Mouse (Mus musculus) layer of hippocampus, adult 9-11 months (tissue): ENCODE measurements around the gene Apc2.
"Not testable (repeated sequence)": the region's sequence is repeated elsewhere in the genome, so short reads cannot be mapped to it uniquely, and the experiment has no call there.

ENCODE experiments used
- DNase-seq: peaks from one replicate; pipeline ENCODE4 v3.0.0; 2022

Apc2 gene

GRCm38 (mm10) chr10:80295618-80296425 is at the start of gene Apc2:
Gene Apc2, plus strand, starts transcription at chr10:80295977.
- DNase-seq = peak; percentile 73

- no peak for DNase-seq
Measured at GRCm38 (mm10) chr10:80247849-80248248, 47.9 kb upstream of the Apc2 start.

GRCm38 (mm10) chr10:80248437-80248836 is 47.3 kb upstream of the Apc2 start:
- not testable (repeated sequence) for DNase-seq

GRCm38 (mm10) chr10:80248971-80249640 is 46.7 kb upstream of the Apc2 start, which contains the start of gene Ndufs7:
Gene Ndufs7, plus strand, starts transcription at chr10:80249121.
- peak; percentile 94 for DNase-seq

- no peak for DNase-seq
Measured at GRCm38 (mm10) chr10:80250059-80250458, 45.7 kb upstream of the Apc2 start.

GRCm38 (mm10) chr10:80250573-80250972 is 45.2 kb upstream of the Apc2 start:
- DNase-seq = no peak

GRCm38 (mm10) chr10:80252011-80252410 is 43.8 kb upstream of the Apc2 start:
- no peak for DNase-seq

GRCm38 (mm10) chr10:80252493-80253274 is 43.1 kb upstream of the Apc2 start:
- DNase-seq = no peak

- DNase-seq = no peak
Measured at GRCm38 (mm10) chr10:80253551-80253950, 42.2 kb upstream of the Apc2 start.

GRCm38 (mm10) chr10:80254331-80255297 is 41.2 kb upstream of the Apc2 start:
- no peak for DNase-seq

GRCm38 (mm10) chr10:80255881-80256535 is 39.8 kb upstream of the Apc2 start:
- no peak for DNase-seq

- DNase-seq = no peak
Measured at GRCm38 (mm10) chr10:80257936-80258335, 37.8 kb upstream of the Apc2 start.

- no peak for DNase-seq
Measured at GRCm38 (mm10) chr10:80258752-80259462, 36.9 kb upstream of the Apc2 start.

- no peak for DNase-seq
Measured at GRCm38 (mm10) chr10:80259463-80259805, 36.3 kb upstream of the Apc2 start.

- peak; percentile 87 for DNase-seq
Measured at GRCm38 (mm10) chr10:80259861-80260641, 35.7 kb upstream of the Apc2 start.

GRCm38 (mm10) chr10:80260642-80261584 is 34.9 kb upstream of the Apc2 start, which contains the start of the genes Gamt and Dazap1:
Gene Gamt, minus strand, starts transcription at chr10:80261012.
Gene Dazap1, plus strand, starts transcription at chr10:80261486.
- DNase-seq = peak; percentile 95

GRCm38 (mm10) chr10:80261585-80261968 is 34.2 kb upstream of the Apc2 start:
- DNase-seq = peak; percentile 97

GRCm38 (mm10) chr10:80262169-80262568 is 33.6 kb upstream of the Apc2 start:
- no peak for DNase-seq
